Mouse (Mus musculus) erythroblast, embryonic 14.5 days (primary cell): ENCODE data around the gene Tgfbrap1.

ENCODE experiments used
- GATA1 ChIP-seq: IDR thresholded peaks from 2 replicates; pipeline ENCODE4 v1.6.1; 2012; ENCODE audit warnings: low read length, inconsistent platforms, mixed read lengths
- TAL1 ChIP-seq: IDR thresholded peaks from 3 replicates; pipeline ENCODE4 v1.6.1; 2012; ENCODE audit warnings: low read length, inconsistent platforms, mixed read lengths

DNA sequence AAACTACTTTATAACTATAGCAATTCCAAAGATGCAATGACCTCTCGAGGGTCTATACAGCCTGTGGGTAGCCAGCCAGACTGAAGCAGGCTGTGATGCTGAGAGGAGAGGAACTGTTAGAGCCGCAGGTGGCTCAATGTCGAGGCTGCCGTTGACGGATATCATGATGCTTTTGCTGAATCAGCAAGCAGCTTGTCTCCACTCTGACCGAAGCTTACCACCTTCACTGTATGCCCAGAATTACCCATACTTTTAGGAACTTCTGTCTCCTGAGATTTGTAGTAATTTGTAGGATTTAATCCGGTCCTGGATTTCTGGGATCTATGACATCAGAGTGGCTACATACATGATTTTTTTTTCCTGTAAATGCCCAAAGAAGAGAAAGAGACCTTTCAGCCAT, 62.4 kb downstream of the Tgfbrap1 start:
- TF ChIP-seq TAL1 (no peak), GATA1 (no peak)
